Mouse (Mus musculus) megakaryocyte progenitor cell, adult 5-6 weeks (primary cell): ENCODE results near the gene Eea1. TPM values are rescaled to one million over a fixed set of nuclear protein-coding genes. Genes with fewer than 3 reads are reported as not detected.

Source experiments
- ATAC-seq: replicated peaks from 2 replicates; pipeline ENCODE4 v1.8.0; 2016; ENCODE audit warnings: mild to moderate bottlenecking, moderate TSS enrichment, inconsistent platforms; ENCODE audit not compliant: poor library complexity
- total RNA-seq, 2 experiments: library from RNA; stranded (forward) in 1 of 2; stranded (reverse) in 1 of 2; fragments of 157-497, 149-512 nt in 1 of 2; fragments of 200-1000 nt in 1 of 2; gene quantifications; 2 replicates each; pipeline versions ENCODE4 v1.2.3 to v1.2.4; 2015 to 2017

Gene Eea1
- total RNA-seq, 2 experiments from 2014 or later, result 23.7 to 29.2 TPM

- ATAC-seq, result no peak
Observed at GRCm38 (mm10) chr10:96047960-96048536, 107.6 kb downstream of the Eea1 start.

GRCm38 (mm10) chr10:96048550-96048949 is 108.1 kb downstream of the Eea1 start:
- no peak for ATAC-seq

GRCm38 (mm10) chr10:96067347-96067746 is 126.9 kb downstream of the Eea1 start:
- peak; percentile 34; the same call in 1 of the 2 replicates for ATAC-seq

GRCm38 (mm10) chr10:96074386-96074785 is 133.9 kb downstream of the Eea1 start:
- no peak for ATAC-seq

GRCm38 (mm10) chr10:96075403-96075802 is 135.0 kb downstream of the Eea1 start:
- peak; percentile 36; the same call in 1 of the 2 replicates for ATAC-seq

- no peak for ATAC-seq
Observed at GRCm38 (mm10) chr10:96075880-96076279, 135.4 kb downstream of the Eea1 start.

DNA sequence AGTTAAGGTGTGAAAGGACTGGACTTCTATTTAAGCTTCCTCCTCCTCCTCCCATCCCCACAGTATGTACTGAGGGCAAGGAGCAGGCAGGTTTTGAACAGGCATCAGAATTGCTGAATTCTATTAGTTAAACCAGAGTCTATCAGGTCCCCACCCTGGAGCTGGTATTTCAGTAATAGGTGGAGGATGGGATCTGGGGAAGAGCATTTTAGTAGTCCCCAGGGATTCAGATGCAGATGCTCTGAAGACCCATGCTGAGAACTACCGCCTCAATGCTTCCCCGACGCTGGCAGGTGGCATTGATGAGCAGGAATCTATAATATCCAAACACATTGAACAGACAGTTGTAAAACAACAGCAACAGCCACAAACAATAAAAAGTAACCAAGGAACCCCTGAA is 136.0 kb downstream of the Eea1 start:
- no peak for ATAC-seq

DNA sequence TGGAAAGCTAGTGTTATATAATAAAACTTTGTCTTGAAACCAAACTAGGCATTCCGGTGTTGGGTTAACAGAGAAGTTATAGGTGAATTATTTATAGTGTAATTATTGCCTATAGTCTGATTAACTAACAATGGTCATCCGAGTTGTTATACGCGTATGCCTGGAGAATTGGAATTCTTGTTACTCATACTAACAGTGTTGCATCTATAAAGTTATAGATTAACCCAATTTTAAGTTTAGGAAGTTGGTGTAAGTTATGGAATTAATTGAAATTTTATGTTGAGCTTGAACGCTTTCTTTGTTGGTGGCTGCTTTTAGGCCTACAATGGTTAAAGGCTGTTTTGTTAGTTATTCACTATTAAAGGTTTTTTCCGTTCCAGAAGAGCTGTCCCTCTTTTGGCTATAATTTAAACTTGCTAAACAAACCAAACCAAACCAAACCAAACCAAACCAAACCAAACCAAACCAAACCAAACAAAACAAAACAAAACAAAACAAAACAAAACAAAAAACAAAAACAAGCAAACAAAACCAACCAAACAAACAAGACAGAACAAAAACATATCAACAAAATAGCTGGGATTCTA is 137.1 kb downstream of the Eea1 start:
- peak; percentile 99 for ATAC-seq

DNA sequence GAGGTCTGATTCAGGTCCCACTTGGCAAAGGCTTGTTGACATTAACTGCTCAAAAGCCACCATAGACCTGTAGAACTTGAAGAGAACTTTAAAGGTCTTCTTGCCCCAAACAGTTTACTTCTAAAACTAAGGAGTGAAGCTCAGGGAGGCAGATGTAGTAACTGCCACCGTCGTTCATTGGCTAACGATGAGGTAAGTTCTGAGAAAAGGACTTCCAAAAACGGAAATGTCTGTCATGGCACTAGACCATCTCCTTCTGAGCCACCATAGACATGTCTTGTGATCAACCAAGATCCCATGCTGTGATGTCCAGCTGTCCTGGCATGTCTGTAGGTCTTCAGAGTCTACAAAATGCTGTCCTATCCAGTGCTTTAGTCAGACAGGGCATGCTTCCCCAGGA is 139.4 kb downstream of the Eea1 start:
- ATAC-seq, result no peak

GRCm38 (mm10) chr10:96080440-96081381 is 140.3 kb downstream of the Eea1 start:
- ATAC-seq, result peak; percentile 49

GRCm38 (mm10) chr10:96082203-96082602 is 141.8 kb downstream of the Eea1 start:
- ATAC-seq, result peak; percentile 35

DNA sequence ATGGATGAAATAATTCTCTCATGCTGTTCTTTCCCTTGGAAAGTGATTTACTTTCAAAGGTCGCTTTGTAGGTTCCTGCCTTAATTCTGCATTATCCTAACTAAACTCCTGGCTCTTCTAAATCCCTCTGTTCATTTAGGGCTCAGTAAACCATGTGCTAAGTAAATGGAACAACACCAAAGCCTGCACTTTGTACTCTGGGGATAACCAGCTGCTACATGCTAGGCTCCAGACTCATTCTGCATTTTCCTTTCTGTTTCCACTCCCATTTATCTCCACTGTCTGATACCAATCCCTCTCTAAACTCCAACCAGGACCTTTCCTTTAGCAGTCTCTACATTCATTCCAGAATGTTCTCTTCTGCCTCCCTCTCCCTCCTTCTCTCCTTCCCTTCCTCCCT is 149.3 kb downstream of the Eea1 start:
- ATAC-seq, result no peak

GRCm38 (mm10) chr10:96090388-96090787 is 149.9 kb downstream of the Eea1 start:
- ATAC-seq, result no peak

DNA sequence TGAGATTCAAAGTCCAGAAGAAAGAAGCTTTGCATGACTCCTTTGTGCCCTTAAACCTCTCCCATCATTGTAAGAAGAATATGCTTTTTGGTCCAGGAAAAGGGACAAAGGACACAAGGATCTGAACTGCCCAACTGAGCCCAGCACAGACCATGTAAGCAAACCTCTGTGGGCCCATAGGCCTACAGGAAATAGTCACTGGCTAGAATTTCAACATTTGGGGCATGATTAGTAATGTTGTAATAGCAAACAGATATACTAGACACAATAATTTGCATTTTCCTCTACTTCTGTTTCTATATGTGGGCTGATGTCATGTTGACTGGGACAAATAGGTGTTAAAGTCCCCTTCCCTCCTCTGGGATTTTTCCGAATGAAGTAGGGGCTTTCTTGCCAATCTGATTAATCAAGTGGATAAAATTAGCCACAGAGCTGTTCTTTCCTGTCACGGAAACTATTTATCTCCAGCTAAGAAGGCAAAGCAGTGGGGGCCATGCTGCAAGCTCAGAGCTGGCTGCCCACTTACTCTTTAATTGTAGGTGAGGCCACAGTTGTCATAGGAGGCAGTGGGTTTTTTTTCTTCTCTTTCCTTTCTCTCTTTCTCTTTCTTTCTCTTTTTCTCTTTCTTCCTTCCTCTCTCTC is 153.6 kb downstream of the Eea1 start:
- peak; percentile 65 for ATAC-seq

- ATAC-seq, result no peak
Observed at GRCm38 (mm10) chr10:96094559-96094958, 154.1 kb downstream of the Eea1 start.

Other genes starting within 250 kb of the Eea1 start
- gene Gm33543, start 97.7 kb upstream of the Eea1 start, total RNA-seq (2015), result not detected in 2 replicates
- not detected in 2 replicates for gene Gm33543, start 97.7 kb upstream of the Eea1 start, total RNA-seq (2017)
- not detected in 2 replicates for gene Gm5426, start 196.0 kb downstream of the Eea1 start, total RNA-seq (2015)
- gene Gm5426, start 196.0 kb downstream of the Eea1 start, total RNA-seq (2017), result not detected in 2 replicates